Mouse (Mus musculus) limb, embryonic 13.5 days (tissue): Measurements from ENCODE around the gene Synpo2. TPM values are rescaled to one million over a fixed set of nuclear protein-coding genes. Genes with fewer than 3 reads are reported as not detected.

Experiments used
- ATAC-seq: fragments of 200-750 bp; cut with Nextera tagmentation; 2 replicates; pipeline ENCODE4 v1.8.0; 2017; ENCODE audit warnings: low read depth, moderate number of reproducible peaks, moderate TSS enrichment; ENCODE audit not compliant: low FRiP score
- H3K27ac ChIP-seq: fragments of 300-500 bp; sonication (generic); 2 replicates; pipeline ENCODE4 v1.5.1; 2015; ENCODE audit warnings: inconsistent platforms, mild to moderate bottlenecking, moderate library complexity
- H3K27me3 ChIP-seq: fragments of 300-500 bp; sonication (generic); 2 replicates; pipeline ENCODE4 v1.6.1; 2015; ENCODE audit warnings: mild to moderate bottlenecking, inconsistent platforms
- H3K36me3 ChIP-seq: fragments of 300-500 bp; sonication (generic); 2 replicates; pipeline ENCODE4 v1.6.1; 2015; ENCODE audit warnings: inconsistent platforms, mild to moderate bottlenecking, moderate library complexity
- H3K4me1 ChIP-seq: fragments of 300-500 bp; sonication (generic); 2 replicates; pipeline ENCODE4 v1.6.1; 2015; ENCODE audit warnings: inconsistent platforms
- H3K4me2 ChIP-seq: fragments of 300-500 bp; sonication (generic); replicated peaks from 2 replicates; pipeline ENCODE4 v1.6.1; 2015; ENCODE audit warnings: inconsistent platforms, mild to moderate bottlenecking, moderate library complexity
- H3K4me3 ChIP-seq: fragments of 300-500 bp; sonication (generic); 2 replicates; pipeline ENCODE4 v1.5.1; 2015; ENCODE audit warnings: moderate library complexity, mild to moderate bottlenecking, inconsistent platforms
- H3K9ac ChIP-seq: fragments of 300-500 bp; sonication (generic); 2 replicates; pipeline ENCODE4 v1.6.1; 2015; ENCODE audit warnings: mild to moderate bottlenecking, inconsistent platforms
- H3K9me3 ChIP-seq: fragments of 300-500 bp; sonication (generic); 2 replicates; pipeline ENCODE4 v1.6.1; 2016; ENCODE audit warnings: inconsistent platforms
- WGBS: fragments of 180-500 bp; shearing (Covaris S2); methylation state at CpG from one replicate; pipeline ENCODE4 v1.1.7; 2015; 5-methylcytosine and 5-hydroxymethylcytosine counted together
- polyA plus RNA-seq: library from polyadenylated mRNA; unstranded; fragments of >200 nt; fragmentation: Nextera tagmentation; extraction: Ambion mirVana; gene quantifications from 2 replicates; pipeline ENCODE4 v1.2.1, GENCODE M21; 2015

Synpo2 gene
- polyA plus RNA-seq, 1 experiment from 2014 or later: 8.8 TPM

- ATAC-seq: no peak
Measured at GRCm38 (mm10) chr3:123160792-123161191, 75.2 kb downstream of the Synpo2 start.

GRCm38 (mm10) chr3:123159139-123159824 is 76.7 kb downstream of the Synpo2 start:
- WGBS: 26% methylated on average over 9 of the region's 9 CpGs
- H3K27ac ChIP-seq: no peak overlapping the region
- 0 out of 2 replicates have a peak, but pooled peaks have one; percentile 46 for ATAC-seq
- H3K4me3 ChIP-seq: no peak overlapping the region
- H3K9ac ChIP-seq: no peak overlapping the region
- H3K36me3 ChIP-seq: no peaks in the 10 kb centered on the region
- H3K4me1 ChIP-seq: peaks cover 44% of the 10 kb centered on the region
- H3K27me3 ChIP-seq: no peaks in the 10 kb centered on the region
- H3K4me2 ChIP-seq: no peak overlapping the region
- no peaks in the 10 kb centered on the region for H3K9me3 ChIP-seq

More at GRCm38 (mm10) chr3:123160792-123161191, 75.2 kb downstream of the Synpo2 start:
- Histone ChIP-seq H3K27ac (no peak overlapping the region), H3K9me3 (no peaks in the 10 kb centered on the region), H3K27me3 (no peaks in the 10 kb centered on the region), H3K4me3 (no peak overlapping the region), H3K4me1 (peaks cover 59% of the 10 kb centered on the region), H3K4me2 (no peak overlapping the region), H3K9ac (no peak overlapping the region), H3K36me3 (no peaks in the 10 kb centered on the region)
- WGBS: 14% methylated on average over 4 of the region's 4 CpGs

GRCm38 (mm10) chr3:123158579-123158978 is 77.4 kb downstream of the Synpo2 start:
- no peak overlapping the region for H3K4me3 ChIP-seq
- H3K9me3 ChIP-seq: no peaks in the 10 kb centered on the region
- no peak overlapping the region for H3K9ac ChIP-seq
- no peaks in the 10 kb centered on the region for H3K27me3 ChIP-seq
- no peak overlapping the region; the same call in 1 of the 2 replicates for H3K27ac ChIP-seq
- no peaks in the 10 kb centered on the region for H3K36me3 ChIP-seq
- H3K4me2 ChIP-seq: no peak overlapping the region
- H3K4me1 ChIP-seq: peaks cover 37% of the 10 kb centered on the region
- 22% methylated on average over 6 of the region's 6 CpGs for WGBS
- no peak for ATAC-seq

GRCm38 (mm10) chr3:123153337-123153736 is 82.6 kb downstream of the Synpo2 start:
- Histone ChIP-seq H3K4me1 (peaks cover 10% of the 10 kb centered on the region), H3K27me3 (no peaks in the 10 kb centered on the region), H3K27ac (peak overlapping the region; percentile 48; the same call in 1 of the 2 replicates), H3K4me3 (no peak overlapping the region), H3K36me3 (no peaks in the 10 kb centered on the region), H3K9ac (no peak overlapping the region), H3K9me3 (no peaks in the 10 kb centered on the region), H3K4me2 (no peak overlapping the region)
- ATAC-seq: no peak
- 79% methylated on average over 8 of the region's 8 CpGs for WGBS

- H3K9me3 ChIP-seq: no peaks in the 10 kb centered on the region
- no peak overlapping the region for H3K4me2 ChIP-seq
- H3K27me3 ChIP-seq: no peaks in the 10 kb centered on the region
- ATAC-seq: no peak
- peaks cover 7% of the 10 kb centered on the region for H3K4me1 ChIP-seq
- no peak overlapping the region for H3K4me3 ChIP-seq
- WGBS: 88% methylated on average over 5 of the region's 5 CpGs
- H3K9ac ChIP-seq: no peak overlapping the region
- no peak overlapping the region for H3K27ac ChIP-seq
- no peaks in the 10 kb centered on the region for H3K36me3 ChIP-seq
Measured at GRCm38 (mm10) chr3:123152911-123153310, 83.0 kb downstream of the Synpo2 start.

- no peak overlapping the region for H3K4me2 ChIP-seq
- ATAC-seq: no peak
- H3K36me3 ChIP-seq: no peaks in the 10 kb centered on the region
- H3K27me3 ChIP-seq: no peaks in the 10 kb centered on the region
- H3K9me3 ChIP-seq: no peaks in the 10 kb centered on the region
- H3K4me1 ChIP-seq: peaks cover 7% of the 10 kb centered on the region
- no peak overlapping the region for H3K9ac ChIP-seq
- H3K4me3 ChIP-seq: no peak overlapping the region
- no peak overlapping the region for H3K27ac ChIP-seq
- 42% methylated on average over 8 of the region's 8 CpGs for whole genome bisulfite sequencing
Measured at GRCm38 (mm10) chr3:123150523-123151135, 85.3 kb downstream of the Synpo2 start.

GRCm38 (mm10) chr3:123149380-123150162 is 86.4 kb downstream of the Synpo2 start:
- ATAC-seq: no peak
- H3K27ac ChIP-seq: no peak overlapping the region
- no peaks in the 10 kb centered on the region for H3K36me3 ChIP-seq
- H3K4me1 ChIP-seq: peaks cover 7% of the 10 kb centered on the region
- 74% methylated on average over 10 of the region's 10 CpGs for WGBS
- H3K9me3 ChIP-seq: no peaks in the 10 kb centered on the region
- no peak overlapping the region for H3K4me3 ChIP-seq
- H3K27me3 ChIP-seq: no peaks in the 10 kb centered on the region
- H3K9ac ChIP-seq: no peak overlapping the region
- no peak overlapping the region for H3K4me2 ChIP-seq

GRCm38 (mm10) chr3:123148641-123149040 is 87.3 kb downstream of the Synpo2 start:
- no peak overlapping the region for H3K4me3 ChIP-seq
- no peak overlapping the region for H3K4me2 ChIP-seq
- ATAC-seq: no peak
- peaks cover 7% of the 10 kb centered on the region for H3K4me1 ChIP-seq
- H3K27me3 ChIP-seq: no peaks in the 10 kb centered on the region
- no peak overlapping the region for H3K27ac ChIP-seq
- 90% methylated on average over 3 of the region's 3 CpGs for WGBS
- no peaks in the 10 kb centered on the region for H3K36me3 ChIP-seq
- H3K9me3 ChIP-seq: no peaks in the 10 kb centered on the region
- no peak overlapping the region for H3K9ac ChIP-seq

- Histone ChIP-seq H3K9me3 (no peaks in the 10 kb centered on the region), H3K9ac (no peak overlapping the region), H3K4me2 (no peak overlapping the region), H3K36me3 (no peaks in the 10 kb centered on the region), H3K4me3 (no peak overlapping the region), H3K27ac (no peak overlapping the region), H3K4me1 (peaks cover 7% of the 10 kb centered on the region), H3K27me3 (no peaks in the 10 kb centered on the region)
- WGBS: 70% methylated on average over 8 of the region's 8 CpGs
- ATAC-seq: no peak
Measured at GRCm38 (mm10) chr3:123146557-123146956, 89.4 kb downstream of the Synpo2 start.

- Histone ChIP-seq H3K27ac (no peak overlapping the region), H3K9ac (no peak overlapping the region), H3K27me3 (no peaks in the 10 kb centered on the region), H3K4me1 (peaks cover 7% of the 10 kb centered on the region), H3K36me3 (no peaks in the 10 kb centered on the region), H3K4me3 (no peak overlapping the region), H3K4me2 (no peak overlapping the region), H3K9me3 (no peaks in the 10 kb centered on the region)
- no peak for ATAC-seq
- WGBS: 77% methylated on average over 4 of the region's 4 CpGs
Measured at GRCm38 (mm10) chr3:123145942-123146341, 90.0 kb downstream of the Synpo2 start.

- no peaks in the 10 kb centered on the region for H3K9me3 ChIP-seq
- H3K36me3 ChIP-seq: no peaks in the 10 kb centered on the region
- no peak overlapping the region for H3K9ac ChIP-seq
- H3K4me2 ChIP-seq: no peak overlapping the region
- H3K4me1 ChIP-seq: no peaks in the 10 kb centered on the region
- no peaks in the 10 kb centered on the region for H3K27me3 ChIP-seq
- H3K4me3 ChIP-seq: no peak overlapping the region
- 73% methylated on average over 6 of the region's 6 CpGs for WGBS
- no peak overlapping the region for H3K27ac ChIP-seq
- ATAC-seq: no peak
Measured at GRCm38 (mm10) chr3:123143412-123143811, 92.5 kb downstream of the Synpo2 start.

GRCm38 (mm10) chr3:123142298-123142697 is 93.7 kb downstream of the Synpo2 start:
- no peak overlapping the region for H3K9ac ChIP-seq
- 82% methylated on average over 3 of the region's 3 CpGs for WGBS
- H3K27ac ChIP-seq: no peak overlapping the region
- H3K27me3 ChIP-seq: no peaks in the 10 kb centered on the region
- H3K4me3 ChIP-seq: no peak overlapping the region
- no peaks in the 10 kb centered on the region for H3K4me1 ChIP-seq
- H3K36me3 ChIP-seq: no peaks in the 10 kb centered on the region
- H3K9me3 ChIP-seq: no peaks in the 10 kb centered on the region
- no peak overlapping the region for H3K4me2 ChIP-seq
- no peak for ATAC-seq
